Mouse (Mus musculus) CH12.LX (cell line): Measurements from ENCODE around the gene Ago4. TPM values are rescaled to one million over a fixed set of nuclear protein-coding genes. Genes with fewer than 3 reads are reported as not detected.

Experiments
- DNase-seq: peaks from one replicate; pipeline ENCODE4 v3.0.0-alpha.2; 2013; ENCODE audit errors: extremely low read depth
- H3K27ac ChIP-seq: 2 replicates; pipeline ENCODE4 v1.5.1; 2012; ENCODE audit warnings: low read depth, mild to moderate bottlenecking, control low read depth, moderate library complexity; ENCODE audit not compliant: insufficient read depth
- H3K27me3 ChIP-seq: replicated peaks from 2 replicates; pipeline ENCODE3; 2012; ENCODE audit warnings: inconsistent platforms
- H3K36me3 ChIP-seq, 2 experiments: replicated peaks in 1 of 2; 2 replicates each; pipeline versions ENCODE3 to v1.6.1; 2012; ENCODE audit warnings: inconsistent platforms in 1 of 2, low read length in 1 of 2, mild to moderate bottlenecking in 1 of 2, mixed read lengths in 1 of 2, moderate library complexity in 1 of 2; ENCODE audit not compliant: control insufficient read depth in 1 of 2, insufficient read depth in 1 of 2
- H3K4me1 ChIP-seq, 2 experiments: 2 replicates each; pipeline ENCODE4 v1.6.1; 2012; ENCODE audit warnings: inconsistent platforms in 1 of 2, moderate library complexity in 1 of 2; ENCODE audit not compliant: insufficient read depth in 2 of 2, control insufficient read depth in 1 of 2
- H3K4me2 ChIP-seq: 2 replicates; pipeline ENCODE4 v1.6.1; 2012; ENCODE audit warnings: low read depth, mild to moderate bottlenecking, control low read depth; ENCODE audit not compliant: poor library complexity, insufficient read depth, severe bottlenecking
- H3K4me3 ChIP-seq, 3 experiments: fragments of 150-350 bp in 1 of 3; sonication (generic) in 1 of 3; replicated peaks in 1 of 3; 2 replicates each; pipeline versions ENCODE3 to v1.5.1; 2011 to 2012; ENCODE audit warnings: low read depth in 2 of 3, low read length in 2 of 3, mild to moderate bottlenecking in 2 of 3, moderate library complexity in 2 of 3, control low read depth in 1 of 3, improper control_type of control experiment in 1 of 3, inconsistent platforms in 1 of 3, mixed read lengths in 1 of 3; ENCODE audit not compliant: poor library complexity in 1 of 3
- H3K79me2 ChIP-seq: replicated peaks from 2 replicates; pipeline ENCODE4 v1.6.1; 2012; ENCODE audit warnings: mild to moderate bottlenecking, moderate library complexity; ENCODE audit not compliant: control insufficient read depth, poor library complexity, insufficient read depth, severe bottlenecking; ENCODE audit errors: extremely low read depth
- H3K9ac ChIP-seq: 2 replicates; pipeline ENCODE4 v1.6.1; 2012; ENCODE audit warnings: low read depth, mild to moderate bottlenecking, control low read depth, moderate library complexity; ENCODE audit not compliant: insufficient read depth
- H3K9me3 ChIP-seq: replicated peaks from 2 replicates; pipeline ENCODE3; 2012; ENCODE audit warnings: low read length, inconsistent platforms, mixed read lengths
- CHD1 ChIP-seq: IDR thresholded peaks from 2 replicates; pipeline ENCODE4 v1.6.1; 2012; ENCODE audit warnings: low read depth, low read length, improper control_type of control experiment, inconsistent platforms
- CHD2 ChIP-seq: IDR thresholded peaks from 2 replicates; pipeline ENCODE4 v1.6.1; 2011; ENCODE audit warnings: low read length, improper control_type of control experiment
- CTCF ChIP-seq, 2 experiments: IDR thresholded peaks in 1 of 2; conservative IDR thresholded peaks in 1 of 2; 2 replicates each; pipeline ENCODE4 v1.5.1; 2011 to 2012; ENCODE audit warnings: low read depth in 2 of 2, low read length in 2 of 2, improper control_type of control experiment in 1 of 2, inconsistent platforms in 1 of 2, mild to moderate bottlenecking in 1 of 2, moderate library complexity in 1 of 2
- EP300 ChIP-seq: IDR thresholded peaks from 2 replicates; pipeline ENCODE4 v1.6.1; 2011; ENCODE audit warnings: low read length, improper control_type of control experiment
- ETS1 ChIP-seq: conservative IDR thresholded peaks from 2 replicates; pipeline ENCODE4 v1.6.1; 2012; ENCODE audit warnings: low read depth, mild to moderate bottlenecking, inconsistent platforms, low read length, improper control_type of control experiment, moderate library complexity
- IRF4 ChIP-seq: IDR thresholded peaks from 2 replicates; pipeline ENCODE4 v1.6.1; 2014; ENCODE audit warnings: low read depth, mild to moderate bottlenecking, inconsistent platforms, low read length, improper control_type of control experiment
- MXI1 ChIP-seq: IDR thresholded peaks from 2 replicates; pipeline ENCODE4 v1.6.1; 2011; ENCODE audit warnings: mild to moderate bottlenecking, low read depth, low read length, improper control_type of control experiment
- NELFE ChIP-seq: IDR thresholded peaks from 2 replicates; pipeline ENCODE4 v1.6.1; 2011; ENCODE audit warnings: low read depth, low read length, improper control_type of control experiment
- NRF1 ChIP-seq: IDR thresholded peaks from 2 replicates; pipeline ENCODE4 v1.6.1; 2014; ENCODE audit warnings: low read depth, mild to moderate bottlenecking, inconsistent platforms, low read length, improper control_type of control experiment, moderate library complexity
- POLR2A ChIP-seq: IDR thresholded peaks from 2 replicates; pipeline ENCODE4 v1.6.1; 2011; ENCODE audit warnings: low read depth, mild to moderate bottlenecking, improper control_type of control experiment, low read length
- POLR2AphosphoS2 ChIP-seq: IDR thresholded peaks from 2 replicates; pipeline ENCODE4 v1.6.1; 2011; ENCODE audit warnings: low read depth, low read length, improper control_type of control experiment
- RAD21 ChIP-seq: IDR thresholded peaks from 2 replicates; pipeline ENCODE4 v1.6.1; 2011; ENCODE audit warnings: low read depth, mild to moderate bottlenecking, low read length, improper control_type of control experiment, moderate library complexity
- RCOR1 ChIP-seq: conservative IDR thresholded peaks from 2 replicates; pipeline ENCODE4 v1.6.1; 2012; ENCODE audit warnings: low read depth, mild to moderate bottlenecking, inconsistent platforms, low read length, improper control_type of control experiment
- SIN3A ChIP-seq: IDR thresholded peaks from 2 replicates; pipeline ENCODE4 v1.6.1; 2012; ENCODE audit warnings: low read length, improper control_type of control experiment, inconsistent platforms
- SMC3 ChIP-seq: IDR thresholded peaks from 2 replicates; pipeline ENCODE4 v1.6.1; 2011; ENCODE audit warnings: low read depth, low read length, improper control_type of control experiment
- USF1 ChIP-seq: IDR thresholded peaks from 2 replicates; pipeline ENCODE4 v1.6.1; 2014; ENCODE audit warnings: low read depth, mild to moderate bottlenecking, inconsistent platforms, low read length, improper control_type of control experiment
- USF2 ChIP-seq: conservative IDR thresholded peaks from 2 replicates; pipeline ENCODE4 v1.6.1; 2011; ENCODE audit warnings: low read depth, low read length, improper control_type of control experiment
- ZC3H11A ChIP-seq: IDR thresholded peaks from 2 replicates; pipeline ENCODE4 v1.6.1; 2012; ENCODE audit warnings: low read depth, mild to moderate bottlenecking, inconsistent platforms, low read length, improper control_type of control experiment
- ZNF384 ChIP-seq: IDR thresholded peaks from 2 replicates; pipeline ENCODE4 v1.6.1; 2012; ENCODE audit warnings: low read depth, low read length, improper control_type of control experiment, inconsistent platforms
- dilution Hi-C: fragments of 300-500 bp; cut with MboI; formaldehyde crosslinking; loops from 2 replicates; pipeline ENCODE4 v1.14.3; 2020; ENCODE audit warnings: low sequenced_read_pairs; ENCODE audit not compliant: extremely low pct_unique_long_range_greater_than_20kb, extremely low pct_ligation_motif_present
- in situ Hi-C: fragments of 300-500 bp; cut with MboI; formaldehyde crosslinking; loops from 3 replicates; pipeline ENCODE4 v1.14.3; 2019; ENCODE audit warnings: low sequenced_read_pairs, low pct_ligation_motif_present, low pct_unique_long_range_greater_than_20kb, mixed read lengths
- polyA plus RNA-seq: library from polyadenylated mRNA; unstranded; fragments of >175 nt; gene quantifications from 2 replicates; pipeline ENCODE4 v1.2.1, GENCODE M21; 2012; ENCODE audit warnings: low read depth; ENCODE audit not compliant: insufficient read length
- total RNA-seq, 2 experiments: library from RNA; depleted of rRNA; stranded (reverse); fragments of 300-350 nt in 1 of 2; fragments of >200 nt in 1 of 2; gene quantifications; 2 replicates each; pipeline ENCODE4 v1.2.3; 2012 to 2014

The Ago4 gene
- total and polyA plus RNA-seq, 3 experiments: 1.2 to 2.6 (median 1.3) TPM

DNA sequence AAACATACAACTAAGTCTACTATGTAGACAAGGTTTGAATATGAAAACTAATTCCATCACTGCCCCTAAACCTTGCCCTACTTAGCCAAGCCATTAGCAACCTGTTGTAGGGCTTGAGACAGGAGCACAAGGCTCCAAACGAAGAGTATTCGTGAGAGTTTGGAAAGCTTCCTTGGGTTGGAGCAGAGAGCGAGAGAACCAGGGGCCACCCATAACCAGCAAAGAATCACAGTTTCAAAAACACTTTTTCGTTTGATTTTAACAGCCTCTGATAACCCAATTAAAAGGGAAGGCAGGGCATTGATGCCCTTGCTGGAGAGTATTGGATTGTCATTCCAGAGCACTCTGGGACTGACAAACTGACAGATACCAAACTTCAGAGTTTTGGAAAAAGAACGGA is 980 bp downstream of the Ago4 start:
- Histone ChIP-seq H3K9me3 (no peaks in the 10 kb centered on the region), H3K27ac (no peak overlapping the region), H3K79me2 (no peaks in the 10 kb centered on the region), H3K4me2 (peak overlapping the region; percentile 72), H3K27me3 (peaks cover 7% of the 10 kb centered on the region), H3K36me3 (no peaks in the 10 kb centered on the region), H3K4me1 (peaks cover 4 to 23% of the 10 kb centered on the region in 2 experiments), H3K4me3 (peak overlapping the region; percentile 66 to 84 (median 73)), H3K9ac (peak overlapping the region; percentile 54)
- in situ Hi-C loops (no loop called here), dilution Hi-C loops (no loop called here)
- TF ChIP-seq ETS1 (no peak), EP300 (no peak), SMC3 (no peak), ZC3H11A (no peak), NRF1 (no peak), RCOR1 (no peak), IRF4 (no peak), POLR2AphosphoS2 (no peak), RAD21 (no peak), NELFE (no peak)
- no peak for DNase-seq

DNA sequence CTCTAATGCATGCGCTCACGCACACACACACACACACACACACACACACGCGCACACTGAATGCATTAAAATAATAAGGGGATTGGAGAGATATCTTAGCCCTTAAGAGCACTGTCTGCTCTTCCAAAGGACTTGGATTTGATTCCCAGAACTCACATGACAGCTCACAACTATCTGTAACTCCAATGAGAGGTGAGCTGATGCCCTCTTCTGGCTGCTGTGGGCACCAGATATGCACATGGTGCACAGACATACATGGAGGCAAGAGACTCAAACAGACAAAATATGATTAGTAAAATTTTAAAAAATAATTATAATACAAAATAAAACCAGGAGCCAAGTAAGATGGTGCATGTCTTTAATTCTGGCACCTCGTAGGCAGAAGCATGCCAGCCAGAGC is 6.4 kb downstream of the Ago4 start:
- in situ Hi-C loops: no loop called here
- TF ChIP-seq NELFE (no peak), POLR2A (no peak), CHD2 (no peak), CTCF (conservative IDR thresholded peaks at IDR 0.05 in 1 of 2, IDR thresholded peaks at IDR 0.05 in 1 of 2; ENCODE audit: low read depth in 2 of 2, low read length in 2 of 2) (peak in 1 of 2 experiments; percentile 45; a peak in 2 of 4 replicates), ETS1 (no peak), USF2 (no peak), ZNF384 (no peak), NRF1 (no peak), MXI1 (no peak), SIN3A (no peak), USF1 (no peak), CHD1 (no peak), RAD21 (peak; percentile 24), SMC3 (no peak; the same call in 1 of the 2 replicates), RCOR1 (no peak)
- no peaks in the 10 kb centered on the region for H3K79me2 ChIP-seq
- no peak overlapping the region for H3K4me3 ChIP-seq
- H3K4me2 ChIP-seq: no peak overlapping the region
- dilution Hi-C loops: no loop called here
- H3K36me3 ChIP-seq: no peaks in the 10 kb centered on the region
- H3K9me3 ChIP-seq: no peaks in the 10 kb centered on the region
- no peak for DNase-seq
- H3K9ac ChIP-seq: no peak overlapping the region
- no peak overlapping the region for H3K27ac ChIP-seq
- H3K27me3 ChIP-seq: no peaks in the 10 kb centered on the region
- H3K4me1 ChIP-seq: peaks cover 0 to 6% of the 10 kb centered on the region in 2 experiments; a peak in 1 of 4 replicates
